Mouse (Mus musculus) liver, embryonic 14.5 days (tissue): ENCODE results near the gene Gm39115. TPM values are rescaled to one million over a fixed set of nuclear protein-coding genes. Genes with fewer than 3 reads are reported as not detected.
A peak's percentile ranks its signal among the peaks of the same experiment; 100 is the strongest.
"Not testable (repeated sequence)": the region's sequence is repeated elsewhere in the genome, so short reads cannot be mapped to it uniquely, and the experiment has no call there.

Experiments
- ATAC-seq: fragments of 200-750 bp; cut with Nextera tagmentation; 2 replicates; pipeline ENCODE4 v1.8.0; 2017; ENCODE audit warnings: moderate number of reproducible peaks, mild to moderate bottlenecking, moderate library complexity; ENCODE audit not compliant: insufficient read depth
- DNase-seq, 3 experiments: peaks; one replicate each; pipeline ENCODE4 v3.0.0-alpha.2; 2012 to 2013; ENCODE audit warnings: low read depth in 3 of 3, low spot score in 3 of 3
- H3K27ac ChIP-seq: fragments of 300-500 bp; sonication (generic); 2 replicates; pipeline ENCODE4 v1.5.1; 2014; ENCODE audit warnings: moderate library complexity, mild to moderate bottlenecking, control low read depth, inconsistent platforms
- H3K27me3 ChIP-seq: fragments of 300-500 bp; sonication (generic); 2 replicates; pipeline ENCODE4 v1.6.1; 2014; ENCODE audit warnings: mild to moderate bottlenecking, low read length, moderate library complexity; ENCODE audit not compliant: control insufficient read depth, insufficient read depth
- H3K36me3 ChIP-seq: fragments of 300-500 bp; sonication (generic); replicated peaks from 2 replicates; pipeline ENCODE4 v1.6.1; 2014; ENCODE audit warnings: low read depth; ENCODE audit not compliant: control insufficient read depth, insufficient read depth
- H3K4me1 ChIP-seq, 2 experiments: fragments of 200-500 bp in 1 of 2; fragments of 300-500 bp in 1 of 2; sonication (generic) in 1 of 2; replicated peaks; 2 replicates each; pipeline ENCODE4 v1.6.1; 2012 to 2014; ENCODE audit warnings: antibody characterized with exemption in 1 of 2, inconsistent platforms in 1 of 2, low read length in 1 of 2; ENCODE audit not compliant: control insufficient read depth in 2 of 2, insufficient read depth in 2 of 2
- H3K4me2 ChIP-seq: fragments of 300-500 bp; sonication (generic); 2 replicates; pipeline ENCODE4 v1.6.1; 2014; ENCODE audit warnings: low read depth, mild to moderate bottlenecking, control low read depth, moderate library complexity
- H3K4me3 ChIP-seq, 2 experiments: fragments of 200-500 bp in 1 of 2; fragments of 300-500 bp in 1 of 2; sonication (generic) in 1 of 2; 2 replicates each; pipeline ENCODE4 v1.5.1; 2012 to 2014; ENCODE audit warnings: low read depth in 2 of 2, low read length in 2 of 2, mild to moderate bottlenecking in 2 of 2, control low read depth in 1 of 2, inconsistent platforms in 1 of 2, moderate library complexity in 1 of 2; ENCODE audit not compliant: insufficient read depth in 1 of 2
- H3K9ac ChIP-seq: fragments of 300-500 bp; sonication (generic); replicated peaks from 2 replicates; pipeline ENCODE4 v1.6.1; 2014; ENCODE audit warnings: mild to moderate bottlenecking, control low read depth, moderate library complexity
- H3K9me3 ChIP-seq: fragments of 300-500 bp; sonication (generic); 2 replicates; pipeline ENCODE4 v1.6.1; 2016; ENCODE audit warnings: low read length, mixed read lengths; ENCODE audit not compliant: control insufficient read depth
- CTCF ChIP-seq: IDR thresholded peaks from 2 replicates; pipeline ENCODE4 v1.5.1; 2016; ENCODE audit warnings: antibody characterized with exemption, low read depth, control low read depth
- EP300 ChIP-seq: IDR thresholded peaks from 2 replicates; pipeline ENCODE4 v1.6.1; 2016; ENCODE audit warnings: antibody characterized with exemption, low read depth
- WGBS: fragments of 180-500 bp; shearing (Covaris S2); extraction: QIAGEN DNeasy Blood & Tissue Kit; methylation state at CpG from one replicate; pipeline ENCODE4 v1.1.7; 2014; ENCODE audit not compliant: insufficient replicate concordance; 5-methylcytosine and 5-hydroxymethylcytosine counted together
- polyA plus RNA-seq, 2 experiments: library from polyadenylated mRNA; depleted of rRNA in 1 of 2; stranded (reverse) in 1 of 2; unstranded in 1 of 2; fragments of >200 nt; fragmentation: Nextera tagmentation in 1 of 2; extraction: Ambion mirVana in 1 of 2; gene quantifications; 2 replicates each; pipeline versions ENCODE4 v1.2.1 to v1.2.3; 2012 to 2014

The Gm39115 gene
- polyA plus RNA-seq (2012; rRNA removed) (not detected in 2 replicates), polyA plus RNA-seq (2014; fragmentation: Nextera tagmentation; extraction: Ambion mirVana) (not detected in 2 replicates)

DNA sequence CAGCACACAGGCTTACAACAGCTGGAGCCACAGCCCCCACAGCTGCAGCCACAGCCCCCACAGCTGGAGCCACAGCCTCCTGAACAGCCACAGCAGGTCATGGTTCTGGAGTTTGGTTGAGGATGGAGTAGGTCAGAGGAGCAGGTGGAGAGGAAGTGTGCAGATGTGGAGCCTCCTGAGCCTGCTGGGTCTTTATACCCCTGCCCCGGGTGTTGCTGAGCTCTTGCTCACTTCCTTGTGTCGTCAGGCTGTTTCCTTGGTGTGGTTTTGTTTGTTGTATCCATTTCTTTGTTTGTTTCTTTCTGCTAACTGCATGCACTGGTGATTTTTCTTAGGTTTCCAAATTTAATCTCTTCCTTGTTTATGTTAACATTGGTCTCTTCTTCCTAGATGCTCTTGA is at the start of gene Gm39115:
TSS of gene Gm39115 (minus strand) at position 101 of the 400 bp plus-strand sequence.
- not testable (repeated sequence) for H3K9ac ChIP-seq, H3K27me3 ChIP-seq, DNase-seq, H3K4me1 ChIP-seq, ATAC-seq, H3K4me2 ChIP-seq, H3K9me3 ChIP-seq, H3K27ac ChIP-seq, H3K36me3 ChIP-seq, H3K4me3 ChIP-seq
- 12% methylated on average over 2 of the region's 2 CpGs for WGBS

DNA sequence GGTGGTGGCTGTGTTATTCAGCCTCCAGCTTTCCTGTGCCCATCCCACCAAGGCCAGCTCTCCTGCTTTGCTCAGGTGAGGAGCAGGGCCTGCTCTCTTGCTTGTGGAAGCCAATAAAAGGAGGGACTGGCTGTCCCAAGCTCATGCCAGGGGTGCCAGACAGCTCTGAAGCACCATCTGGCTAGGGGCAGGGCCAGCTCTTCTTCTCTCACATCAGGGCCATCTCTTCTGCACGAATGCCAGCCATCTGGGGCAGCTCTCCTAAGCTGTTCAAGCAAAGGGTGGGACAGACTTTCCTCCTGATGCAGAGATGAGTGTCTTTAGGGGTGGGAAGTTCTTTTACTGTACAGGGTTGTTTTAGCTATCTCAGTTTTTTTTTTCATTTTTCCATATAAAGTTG is 45.2 kb upstream of the Gm39115 start:
- Histone ChIP-seq H3K9ac (no peak overlapping the region), H3K36me3 (no peaks in the 10 kb centered on the region), H3K4me1 (no peaks in the 10 kb centered on the region), H3K9me3 (no peaks in the 10 kb centered on the region), H3K27me3 (no peaks in the 10 kb centered on the region), H3K27ac (no peak overlapping the region), H3K4me3 (no peak overlapping the region), H3K4me2 (no peak overlapping the region)
- TF ChIP-seq CTCF (no peak), EP300 (no peak)
- WGBS, result 10% methylated on average over 1 of the region's 1 CpGs
- DNase-seq (no peak), ATAC-seq (no peak)

DNA sequence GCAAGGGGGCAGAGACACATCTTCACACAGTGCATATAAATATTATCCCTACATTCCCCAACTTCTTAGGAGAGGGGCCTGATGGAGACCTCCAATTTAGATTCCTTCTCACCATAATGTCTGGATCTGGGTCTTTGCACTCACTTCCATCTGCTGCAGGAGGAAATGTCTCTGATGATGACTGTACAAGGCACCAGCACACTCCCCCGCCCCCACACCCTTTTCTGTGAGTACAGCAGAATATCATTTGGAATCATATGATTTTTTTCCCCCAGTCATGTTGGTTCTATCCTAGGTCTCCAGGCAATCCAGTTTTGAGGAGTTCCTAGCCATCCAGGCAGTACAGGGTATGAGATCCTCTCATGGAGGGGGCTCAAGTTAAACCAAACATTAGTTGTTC is 42.9 kb upstream of the Gm39115 start:
- Histone ChIP-seq H3K9ac (no peak overlapping the region), H3K36me3 (no peaks in the 10 kb centered on the region), H3K9me3 (no peaks in the 10 kb centered on the region), H3K4me1 (no peaks in the 10 kb centered on the region), H3K4me3 (no peak overlapping the region), H3K27ac (no peak overlapping the region), H3K4me2 (no peak overlapping the region), H3K27me3 (no peaks in the 10 kb centered on the region)
- ATAC-seq (no peak), DNase-seq (no peak)
- TF ChIP-seq CTCF (no peak), EP300 (no peak)
- 65% methylated on average over 1 of the region's 1 CpGs for WGBS

DNA sequence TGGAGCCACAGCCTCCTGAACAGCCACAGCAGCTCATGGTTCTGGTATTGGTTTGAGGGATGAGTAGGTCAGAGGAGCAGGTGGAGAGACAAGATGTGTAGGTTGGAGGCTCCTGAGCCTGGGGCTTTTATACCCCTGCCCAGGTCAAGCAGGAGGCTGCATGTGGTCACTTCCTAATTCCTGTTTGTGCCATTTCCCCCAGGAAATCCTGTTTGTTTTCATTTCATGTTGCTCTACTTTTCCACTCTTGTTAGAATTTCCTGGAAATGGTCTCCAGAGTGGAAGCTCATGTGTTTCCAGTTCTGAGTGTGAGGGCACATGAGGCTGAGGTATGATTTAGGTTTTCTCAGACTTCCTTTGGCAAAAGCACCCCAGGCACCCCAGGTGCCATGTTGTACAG is 40.1 kb upstream of the Gm39115 start, which contains the start of gene Krtap5-2:
TSS of gene Krtap5-2 (minus strand) at position 101 of the 400 bp plus-strand sequence.
- H3K9ac ChIP-seq, H3K27me3 ChIP-seq, H3K4me1 ChIP-seq, H3K36me3 ChIP-seq, DNase-seq, H3K4me3 ChIP-seq, H3K9me3 ChIP-seq, H3K4me2 ChIP-seq, ATAC-seq, H3K27ac ChIP-seq: not testable (repeated sequence)

- Histone ChIP-seq H3K4me2 (no peak overlapping the region), H3K9me3 (no peaks in the 10 kb centered on the region), H3K4me1 (no peaks in the 10 kb centered on the region), H3K36me3 (no peaks in the 10 kb centered on the region), H3K27ac (no peak overlapping the region), H3K27me3 (no peaks in the 10 kb centered on the region), H3K9ac (no peak overlapping the region), H3K4me3 (no peak overlapping the region)
- 37% methylated on average over 3 of the region's 3 CpGs for WGBS
- ATAC-seq (no peak), DNase-seq (peak in 2 of 3 experiments; percentile 2 to 9)
- TF ChIP-seq EP300 (no peak), CTCF (peak; percentile 64)
Measured at GRCm38 (mm10) chr7:142169836-142170235, 34.0 kb upstream of the Gm39115 start.

DNA sequence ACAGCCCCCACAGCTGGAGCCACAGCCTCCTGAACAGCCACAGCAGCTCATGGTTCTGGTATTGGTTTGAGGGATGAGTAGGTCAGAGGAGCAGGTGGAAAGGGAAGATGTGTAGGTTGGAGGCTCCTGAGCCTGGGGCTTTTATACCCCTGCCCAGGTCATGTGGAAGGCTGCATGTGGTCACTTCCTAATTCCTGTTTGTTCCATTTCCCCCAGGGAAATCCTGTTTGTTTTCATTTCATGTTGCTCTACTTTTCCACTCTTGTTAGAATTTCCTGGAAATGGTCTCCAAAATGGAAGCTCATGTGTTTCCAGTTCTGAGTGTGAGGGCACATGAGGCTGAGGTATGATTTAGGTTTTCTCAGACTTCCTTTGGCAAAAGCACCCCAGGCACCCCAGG is 29.8 kb upstream of the Gm39115 start, which contains the start of gene Gm4553:
TSS of gene Gm4553 (minus strand) at position 101 of the 400 bp plus-strand sequence.
- not testable (repeated sequence) for H3K36me3 ChIP-seq, H3K9me3 ChIP-seq, ATAC-seq, H3K27me3 ChIP-seq, DNase-seq, H3K9ac ChIP-seq, H3K4me1 ChIP-seq, H3K4me3 ChIP-seq, H3K4me2 ChIP-seq, H3K27ac ChIP-seq
